Mouse (Mus musculus) macrophage (primary cell): ENCODE measurements around the gene Osbpl9. TPM values are rescaled to one million over a fixed set of nuclear protein-coding genes. Genes with fewer than 3 reads are reported as not detected.

ENCODE experiments used
- H3K27ac ChIP-seq: fragments of 350-480 bp; formaldehyde crosslinking; 2 replicates; pipeline ENCODE4 v1.9.0; 2021
- H3K36me3 ChIP-seq: fragments of 350-480 bp; formaldehyde crosslinking; 2 replicates; pipeline ENCODE4 v1.9.0; 2021; ENCODE audit errors: inconsistent target
- H3K4me3 ChIP-seq: fragments of 350-480 bp; formaldehyde crosslinking; 2 replicates; pipeline ENCODE4 v1.9.0; 2021; ENCODE audit errors: inconsistent target
- H3K79me2 ChIP-seq: fragments of 350-480 bp; formaldehyde crosslinking; 2 replicates; pipeline ENCODE4 v1.9.0; 2021; ENCODE audit errors: inconsistent target
- WGBS: methylation state at CpG from one replicate; pipeline ENCODE4 v1.1.7; 2026; ENCODE audit warnings: inconsistent platforms; ENCODE audit not compliant: missing documents; 5-methylcytosine and 5-hydroxymethylcytosine counted together
- polyA plus RNA-seq: library from polyadenylated mRNA; stranded (reverse); fragments of 250-400 nt; gene quantifications from 3 replicates; pipeline ENCODE4 v1.2.4, GENCODE M21; 2018; ENCODE audit warnings: inconsistent platforms
- total RNA-seq, 78 experiments: library from RNA; depleted of rRNA; stranded (reverse); fragments of 250-400 nt; gene quantifications; 1 replicate in 9 of 78; 2 replicates in 24 of 78; 3 replicates in 43 of 78; 4 replicates in 2 of 78; pipeline ENCODE4 v1.2.4; 2018; ENCODE audit warnings: inconsistent platforms in 56 of 78

The Osbpl9 gene
- total RNA-seq (2018; cell fraction: chromatin; rRNA removed) = 100 to 1,000 TPM in 24 of 26 experiments, 10 to 100 TPM in 2; 73.1 to 423 (median 185) TPM
- 100 to 1,000 TPM in 10 of 26 experiments, 10 to 100 TPM in 16; 73.7 to 137 (median 94.2) TPM for total RNA-seq (2018; cell fraction: cytosol; rRNA removed)
- 100 to 1,000 TPM in 12 of 26 experiments, 10 to 100 TPM in 14; 61.9 to 259 (median 96.0) TPM for total RNA-seq (2018; cell fraction: nucleus; rRNA removed)
- 110 to 146 TPM (median 123 TPM) in 3 replicates for polyA plus RNA-seq

DNA sequence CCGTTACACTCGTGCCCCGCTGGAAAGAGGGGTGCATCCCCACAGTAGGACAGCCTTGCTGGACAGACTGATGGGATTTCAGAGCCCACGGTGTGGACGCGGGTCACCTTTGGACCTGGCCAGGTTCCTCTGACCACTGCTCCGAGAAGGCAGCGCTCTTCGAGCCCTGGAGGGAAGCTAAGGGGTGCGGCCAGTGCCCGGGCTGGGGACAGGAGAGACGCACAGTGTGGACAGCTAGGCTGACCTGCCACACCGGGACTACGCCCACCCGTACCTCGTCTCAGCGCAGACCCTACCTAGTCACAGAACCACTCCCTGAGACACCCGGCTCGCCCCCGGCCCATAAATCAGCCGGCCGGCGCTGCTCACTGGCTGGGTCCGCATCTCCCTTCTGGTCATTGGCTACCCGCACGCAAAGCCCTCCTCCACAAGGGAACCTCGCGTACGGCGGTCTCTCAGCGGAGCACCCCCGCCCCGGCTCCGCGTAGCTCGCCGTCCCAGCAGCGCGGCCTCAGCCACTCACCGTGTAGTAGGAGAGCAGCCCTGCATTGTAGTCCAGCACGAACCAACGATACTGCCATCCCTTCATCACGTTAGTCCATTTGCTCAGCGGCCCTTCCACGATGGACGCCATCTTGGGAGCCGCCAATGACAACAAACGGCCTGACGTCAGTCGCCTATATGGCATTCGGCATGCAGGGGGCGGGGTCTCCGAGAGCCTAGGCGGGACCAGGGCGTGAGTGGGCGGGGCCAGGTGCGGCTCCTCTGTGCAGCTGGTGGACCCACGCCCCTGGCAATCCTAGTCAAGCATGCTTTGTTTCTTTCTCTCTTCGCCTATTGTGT, at the start of gene Osbpl9:
TSS of gene Osbpl9 (minus strand) at position 691 of the 843 bp plus-strand sequence.
- peaks cover 47% of the 10 kb centered on the region for H3K79me2 ChIP-seq
- no peaks in the 10 kb centered on the region for H3K36me3 ChIP-seq
- under 1% methylated on average over 52 of the region's 59 CpGs for WGBS
- peak within 1 kb of the TSS; percentile 95 for H3K4me3 ChIP-seq
- H3K27ac ChIP-seq = peak within 1 kb of the TSS; percentile 78

DNA sequence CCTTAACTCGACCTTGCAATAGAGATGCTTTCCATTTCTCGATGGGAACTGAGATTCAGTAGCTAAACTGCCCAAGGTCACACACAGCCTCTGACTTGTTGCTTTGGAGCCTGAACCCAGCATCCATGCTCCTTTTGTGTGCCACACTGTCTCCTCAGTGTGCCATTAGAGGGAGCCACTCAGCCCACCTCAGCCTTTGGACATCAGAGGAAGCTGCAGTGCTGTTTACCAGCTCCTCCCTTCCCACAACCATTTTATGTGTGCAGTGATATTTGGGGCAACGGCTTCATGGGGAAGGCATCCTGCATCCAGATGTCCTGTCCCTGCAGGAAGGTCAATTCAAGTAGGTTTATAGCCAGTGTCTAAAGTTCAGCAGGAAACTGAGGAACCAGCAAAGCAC, 49.5 kb upstream of the Osbpl9 start:
- H3K36me3 ChIP-seq = no peaks in the 10 kb centered on the region

DNA sequence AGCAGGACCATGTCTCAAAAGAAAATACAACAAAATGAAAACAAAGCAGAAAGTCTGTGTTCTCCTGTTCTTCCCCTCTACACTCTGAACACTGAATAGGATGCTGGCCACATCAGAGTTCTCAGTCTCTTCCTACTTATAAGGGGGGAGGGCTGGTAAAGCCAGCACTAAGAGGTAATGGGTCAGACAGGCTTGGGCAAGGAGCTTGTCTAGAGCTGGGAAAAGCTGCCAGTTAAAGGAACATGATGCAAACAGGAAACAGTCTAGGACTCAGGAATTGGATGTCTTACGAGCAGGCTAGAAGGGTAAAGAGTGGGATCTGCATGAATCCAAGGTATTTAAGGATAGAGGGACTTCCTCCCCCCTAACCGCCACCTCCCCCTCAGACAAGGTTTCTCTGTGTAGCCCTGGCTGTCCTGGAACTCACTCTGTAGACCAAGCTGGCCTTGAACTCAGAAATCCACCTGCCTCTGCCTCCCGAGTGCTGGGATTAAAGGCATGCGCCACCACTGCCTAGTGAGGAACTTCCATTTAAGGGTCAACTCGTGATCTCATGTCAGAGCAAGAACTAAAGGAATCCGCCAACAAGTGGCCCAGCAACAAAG, 43.0 kb upstream of the Osbpl9 start:
- WGBS = 93% methylated on average over 6 of the region's 6 CpGs
- H3K27ac ChIP-seq = no peak overlapping the region
- no peak overlapping the region for H3K4me3 ChIP-seq
- H3K36me3 ChIP-seq = no peaks in the 10 kb centered on the region
- no peaks in the 10 kb centered on the region for H3K79me2 ChIP-seq

More for the DNA sequence above, 49.5 kb upstream of the Osbpl9 start:
- WGBS = 49% methylated on average over 3 of the region's 3 CpGs
- H3K79me2 ChIP-seq = no peaks in the 10 kb centered on the region
- no peak overlapping the region for H3K27ac ChIP-seq
- H3K4me3 ChIP-seq = no peak overlapping the region

DNA sequence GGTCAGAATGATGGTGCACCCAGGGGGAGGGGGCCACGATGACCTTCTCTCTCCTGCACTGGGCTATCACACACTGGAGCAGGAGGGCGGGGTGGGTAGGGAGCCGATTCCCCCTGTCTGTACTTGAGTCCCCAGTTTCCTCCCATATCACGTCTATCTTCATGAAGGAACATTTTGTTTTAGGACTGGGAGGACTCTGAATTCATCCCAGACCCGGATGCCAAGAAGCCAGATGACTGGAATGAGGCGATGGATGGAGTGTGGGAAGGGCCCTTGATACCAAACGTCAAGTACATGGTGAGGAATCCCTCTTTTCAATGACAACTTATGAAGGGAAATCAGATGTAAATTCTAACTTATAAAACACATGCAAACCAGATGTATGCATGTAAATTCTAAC, 42.4 kb upstream of the Osbpl9 start:
- H3K4me3 ChIP-seq = no peak overlapping the region
- H3K27ac ChIP-seq = no peak overlapping the region
- 93% methylated on average over 7 of the region's 7 CpGs for WGBS

DNA sequence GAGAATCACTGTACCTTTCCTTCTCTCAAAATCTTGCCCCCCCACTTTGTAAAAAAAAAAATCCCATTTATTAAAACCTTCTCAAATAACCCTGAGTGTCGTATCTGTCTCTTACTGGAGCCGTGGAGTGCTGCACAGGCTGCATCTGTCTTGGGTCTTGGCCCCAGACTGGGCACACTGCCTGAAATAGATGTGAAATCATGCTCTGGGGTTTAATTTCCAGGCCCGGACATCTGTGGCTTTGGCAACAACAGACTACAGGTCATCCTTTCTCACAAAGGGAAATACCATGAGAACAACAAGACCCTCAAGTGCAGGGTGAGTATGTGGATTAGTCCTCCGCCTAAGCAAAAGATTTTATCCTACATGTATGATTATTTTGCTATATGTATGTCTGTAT, 39.9 kb upstream of the Osbpl9 start:
- H3K4me3 ChIP-seq = no peak overlapping the region
- WGBS = 72% methylated on average over 4 of the region's 4 CpGs

More for the DNA sequence above, 42.4 kb upstream of the Osbpl9 start:
- Histone ChIP-seq H3K79me2 (no peaks in the 10 kb centered on the region), H3K36me3 (no peaks in the 10 kb centered on the region)

DNA sequence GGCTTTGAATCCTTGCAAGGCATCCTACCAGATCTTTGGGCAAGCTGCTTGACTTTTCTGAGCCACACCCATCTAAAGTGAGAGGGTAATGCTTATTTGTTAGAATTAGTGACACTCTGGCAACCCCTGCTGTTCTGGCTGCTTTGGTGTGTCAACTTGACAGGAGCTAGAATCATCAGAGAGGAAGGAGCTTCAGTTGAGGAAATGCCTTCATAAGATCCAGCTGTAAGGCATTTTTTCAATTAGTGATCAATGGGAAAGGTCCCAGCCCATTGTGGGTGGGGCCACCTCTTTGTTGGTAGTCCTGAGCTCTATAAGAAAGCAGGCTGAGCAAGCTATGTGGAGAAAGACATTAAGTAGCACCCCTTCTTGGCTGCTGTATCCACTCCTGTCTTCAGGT, 39.1 kb upstream of the Osbpl9 start:
- Histone ChIP-seq H3K79me2 (no peaks in the 10 kb centered on the region), H3K4me3 (no peak overlapping the region), H3K36me3 (no peaks in the 10 kb centered on the region), H3K27ac (no peak overlapping the region)

More for the DNA sequence above, 39.9 kb upstream of the Osbpl9 start:
- Histone ChIP-seq H3K36me3 (no peaks in the 10 kb centered on the region), H3K27ac (no peak overlapping the region), H3K79me2 (no peaks in the 10 kb centered on the region)

DNA sequence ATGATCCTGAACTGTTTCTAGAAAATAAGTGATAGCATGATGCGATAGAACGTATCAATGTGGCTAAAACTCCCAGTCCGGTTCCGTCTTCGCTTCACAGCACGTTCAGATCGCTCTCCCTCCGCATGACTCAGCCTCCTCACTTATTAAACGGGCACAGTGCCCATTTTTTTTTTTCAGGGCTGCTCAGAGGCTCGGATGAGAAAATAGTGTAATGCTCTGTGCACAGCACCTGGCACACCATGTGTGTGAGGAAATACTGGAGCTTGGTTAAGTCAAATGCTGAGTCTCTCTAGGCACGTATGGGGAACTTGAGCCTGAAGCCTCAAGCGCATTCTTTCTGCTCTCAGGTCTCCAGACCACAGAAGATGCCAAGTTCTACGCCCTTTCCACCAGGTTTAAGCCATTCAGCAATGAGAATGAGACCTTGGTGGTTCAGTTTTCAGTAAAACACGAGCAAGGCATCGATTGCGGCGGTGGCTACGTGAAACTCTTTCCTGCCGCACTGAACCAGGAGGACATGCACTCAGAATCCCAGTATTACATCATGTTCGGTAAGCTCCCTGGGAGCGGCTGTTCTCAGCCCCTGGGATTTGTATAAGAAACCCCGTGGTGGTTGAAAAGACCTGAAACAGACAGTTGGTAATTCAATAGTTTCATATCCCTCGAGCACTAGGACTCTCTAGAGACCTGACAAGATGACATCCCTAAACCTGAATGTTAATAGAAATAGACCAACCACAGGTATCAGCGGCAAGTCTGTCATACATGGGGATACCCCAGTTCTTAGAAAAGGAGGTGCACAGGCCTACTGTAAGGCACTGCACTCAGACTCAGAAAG, 36.6 kb upstream of the Osbpl9 start:
- Histone ChIP-seq H3K79me2 (no peaks in the 10 kb centered on the region), H3K27ac (no peak overlapping the region), H3K4me3 (no peak overlapping the region), H3K36me3 (no peaks in the 10 kb centered on the region)
- WGBS = 87% methylated on average over 24 of the region's 24 CpGs

DNA sequence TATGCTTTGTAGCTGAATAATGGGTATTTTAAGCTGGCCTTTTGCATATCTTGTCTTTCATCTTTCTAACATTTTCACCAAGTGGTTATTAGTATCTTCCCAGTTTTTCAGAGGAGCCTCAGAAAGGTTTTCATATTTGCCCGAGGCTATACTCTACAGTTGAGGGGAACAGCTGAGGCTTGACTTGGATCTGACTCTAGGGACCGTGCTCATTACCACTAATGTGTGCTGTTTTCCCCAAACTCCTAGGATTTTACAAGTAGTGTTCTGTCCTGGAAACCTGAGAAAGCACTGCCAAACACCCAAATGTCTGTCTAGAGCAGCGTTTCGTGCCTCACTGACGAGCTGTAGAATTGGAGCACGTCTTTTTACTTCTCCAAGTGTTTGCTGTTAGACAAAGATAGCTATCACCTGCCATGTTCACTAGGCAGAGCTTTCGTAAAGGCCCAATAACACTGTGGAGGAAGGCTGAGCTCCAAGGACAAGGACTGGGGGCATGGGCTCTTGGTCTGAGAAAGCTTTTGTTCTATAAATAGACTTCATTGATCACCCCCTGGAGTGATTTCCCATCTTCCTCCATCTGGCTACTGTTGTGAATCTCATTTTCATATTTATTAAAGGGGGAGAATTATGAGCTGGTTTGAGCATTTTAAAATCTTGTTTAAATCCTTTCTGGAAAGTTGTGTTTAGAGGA, 34.3 kb upstream of the Osbpl9 start:
- Histone ChIP-seq H3K27ac (no peak overlapping the region), H3K79me2 (no peaks in the 10 kb centered on the region), H3K4me3 (no peak overlapping the region), H3K36me3 (no peaks in the 10 kb centered on the region)
- WGBS = 96% methylated on average over 7 of the region's 7 CpGs

DNA sequence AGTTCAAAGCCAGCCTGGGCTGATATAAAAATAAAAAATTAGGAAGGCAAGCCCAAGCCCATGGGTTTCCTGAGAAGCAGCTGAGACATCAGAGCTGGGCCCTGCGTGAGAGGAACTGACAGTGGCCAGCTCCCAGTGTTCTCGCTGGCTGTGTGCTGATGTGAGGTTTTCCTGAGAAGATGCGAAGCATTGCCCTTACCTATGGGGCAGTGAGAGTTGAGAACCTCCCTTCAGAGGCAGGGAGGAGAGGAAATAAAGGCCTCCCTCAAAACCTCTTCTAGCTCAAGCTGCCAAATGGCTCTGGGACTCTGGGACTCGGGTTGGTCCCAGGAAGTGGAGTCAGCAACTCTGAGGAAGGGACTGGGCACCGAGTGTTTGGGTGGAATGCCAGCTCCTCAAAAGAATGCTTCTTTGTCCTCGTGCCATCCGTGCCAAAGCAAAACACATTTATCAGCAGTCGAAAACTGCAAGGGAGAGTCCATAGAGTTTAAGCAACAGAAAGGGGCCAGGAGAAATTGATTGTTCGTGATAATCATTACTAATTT, 32.8 kb upstream of the Osbpl9 start:
- WGBS = 82% methylated on average over 9 of the region's 9 CpGs
- Histone ChIP-seq H3K36me3 (no peaks in the 10 kb centered on the region), H3K27ac (no peak overlapping the region), H3K4me3 (no peak overlapping the region), H3K79me2 (no peaks in the 10 kb centered on the region)

DNA sequence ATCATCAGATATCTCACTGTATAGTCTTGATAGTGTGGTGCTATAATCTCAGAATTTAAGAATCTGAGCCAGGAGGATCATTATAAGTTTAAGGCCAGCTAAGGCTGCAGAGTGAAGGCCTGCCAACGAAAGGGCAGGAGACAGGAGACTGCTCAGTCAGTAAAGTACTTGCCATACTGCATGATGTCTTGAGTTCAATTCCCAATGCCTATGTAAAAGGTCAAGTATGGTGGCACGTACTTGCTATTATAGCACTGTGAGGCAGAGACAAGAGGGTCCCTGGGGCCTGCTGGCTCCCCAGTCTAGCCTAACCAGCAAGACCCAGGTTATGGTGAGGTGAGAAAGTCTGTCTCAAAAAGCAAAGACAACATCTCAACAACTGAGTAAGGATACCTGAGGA, 32.1 kb upstream of the Osbpl9 start, which contains the start of gene Calr4:
TSS of gene Calr4 (plus strand) at position 301 of the 400 bp plus-strand sequence.
- Histone ChIP-seq H3K36me3 (no peaks in the 10 kb centered on the region), H3K79me2 (no peaks in the 10 kb centered on the region), H3K4me3 (no peak within 1 kb of the TSS), H3K27ac (no peak within 1 kb of the TSS)
- 93% methylated on average over 2 of the region's 2 CpGs for WGBS

DNA sequence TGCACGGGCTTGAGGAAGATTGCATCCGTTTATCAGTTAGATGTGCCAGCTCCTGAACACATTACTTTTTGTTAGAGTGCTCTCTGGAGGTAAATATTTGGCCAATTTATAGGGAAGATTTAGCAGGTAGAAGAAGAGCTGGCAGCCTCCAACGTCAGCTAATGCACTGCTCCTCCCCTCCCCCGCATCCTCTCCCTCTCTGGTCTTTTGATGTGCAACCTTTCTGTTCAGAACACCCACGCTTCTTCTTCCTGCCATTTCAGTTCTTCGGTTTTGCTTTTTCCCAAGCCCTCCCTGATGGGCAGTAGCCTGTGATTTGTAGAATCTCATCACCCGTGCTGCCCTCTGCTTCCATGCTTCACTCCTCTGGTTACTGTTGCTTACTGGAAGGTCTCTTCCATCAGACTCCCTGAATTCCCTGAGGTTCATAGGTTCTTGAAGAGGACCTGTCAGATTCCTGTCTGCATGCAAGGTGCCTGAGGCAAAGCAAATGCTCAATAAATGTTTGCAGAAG, 27.8 kb upstream of the Osbpl9 start:
- Histone ChIP-seq H3K36me3 (no peaks in the 10 kb centered on the region), H3K79me2 (no peaks in the 10 kb centered on the region), H3K4me3 (no peak overlapping the region), H3K27ac (no peak overlapping the region)
- WGBS = 62% methylated on average over 7 of the region's 7 CpGs

DNA sequence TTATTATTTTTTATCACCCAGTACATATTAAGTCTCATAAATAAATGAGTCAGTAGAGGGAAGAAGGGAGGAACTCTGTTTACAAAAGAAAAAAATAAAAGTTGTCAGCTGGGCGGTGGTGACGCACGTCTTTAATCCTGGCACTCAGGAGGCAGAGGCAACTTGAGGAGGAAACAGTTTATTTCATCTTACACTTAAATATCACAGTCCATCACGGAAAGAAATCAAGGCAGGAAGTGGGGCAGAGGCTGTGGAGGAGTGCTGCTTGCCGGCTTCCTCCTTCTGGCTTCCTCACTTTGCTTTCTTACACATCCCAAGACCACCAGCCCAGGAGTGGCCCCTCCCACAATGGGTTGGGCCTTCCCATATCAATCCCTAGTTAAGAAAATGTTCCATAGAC, 24.0 kb upstream of the Osbpl9 start:
- WGBS = 54% methylated on average over 5 of the region's 5 CpGs
- H3K4me3 ChIP-seq = no peak overlapping the region
- no peak overlapping the region for H3K27ac ChIP-seq
- no peaks in the 10 kb centered on the region for H3K79me2 ChIP-seq
- no peaks in the 10 kb centered on the region for H3K36me3 ChIP-seq

DNA sequence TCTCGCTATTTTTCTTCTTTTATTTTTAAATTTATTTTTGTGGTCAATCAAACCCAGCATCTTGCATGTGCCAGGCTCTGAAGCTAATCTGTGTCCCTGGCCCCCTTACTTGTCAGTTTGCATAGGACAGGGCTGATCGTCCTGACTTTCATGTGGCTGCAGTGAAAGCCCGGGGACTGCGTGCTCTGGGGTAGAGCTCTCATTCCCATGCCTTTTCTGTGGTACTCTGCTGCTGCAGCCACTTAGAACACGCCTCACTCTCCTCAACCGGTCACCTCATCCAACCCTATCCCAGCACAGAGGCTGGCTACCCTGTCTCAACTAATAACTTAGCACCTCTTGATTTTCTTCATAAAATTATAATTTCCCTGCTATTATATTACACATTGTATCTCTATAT, 23.5 kb upstream of the Osbpl9 start:
- no peaks in the 10 kb centered on the region for H3K36me3 ChIP-seq
- no peak overlapping the region for H3K27ac ChIP-seq
- 98% methylated on average over 6 of the region's 6 CpGs for WGBS
- no peak overlapping the region for H3K4me3 ChIP-seq
- no peaks in the 10 kb centered on the region for H3K79me2 ChIP-seq
